Mouse (Mus musculus) MEL (cell line): ENCODE results near the gene Fyb. TPM values are rescaled to one million over a fixed set of nuclear protein-coding genes. Genes with fewer than 3 reads are reported as not detected.
A peak's percentile ranks its signal among the peaks of the same experiment; 100 is the strongest.

Experiments used
- DNase-seq: peaks from one replicate; pipeline ENCODE4 v3.0.0; 2011; ENCODE audit warnings: low read depth, low spot score
- H3K27ac ChIP-seq: 2 replicates; pipeline ENCODE4 v1.5.1; 2012; ENCODE audit warnings: low read depth, mild to moderate bottlenecking, control low read depth, low read length, moderate library complexity; ENCODE audit not compliant: control insufficient read depth
- H3K27me3 ChIP-seq, 2 experiments: fragments of 150-350 bp in 1 of 2; sonication (generic) in 1 of 2; 2 replicates each; pipeline ENCODE4 v1.6.1; 2012; ENCODE audit warnings: low read length in 2 of 2, mild to moderate bottlenecking in 2 of 2, improper control_type of control experiment in 1 of 2, moderate library complexity in 1 of 2; ENCODE audit not compliant: insufficient read depth in 2 of 2, control insufficient read depth in 1 of 2
- H3K36me3 ChIP-seq, 2 experiments: 2 replicates each; pipeline ENCODE4 v1.6.1; 2012 to 2014; ENCODE audit warnings: low read length in 2 of 2, improper control_type of control experiment in 1 of 2, inconsistent platforms in 1 of 2, mild to moderate bottlenecking in 1 of 2; ENCODE audit not compliant: insufficient read depth in 2 of 2, control insufficient read depth in 1 of 2
- H3K4me1 ChIP-seq, 2 experiments: fragments of 150-350 bp in 1 of 2; sonication (generic) in 1 of 2; 2 replicates each; pipeline ENCODE4 v1.6.1; 2012; ENCODE audit warnings: low read length in 2 of 2, improper control_type of control experiment in 1 of 2, mild to moderate bottlenecking in 1 of 2; ENCODE audit not compliant: insufficient read depth in 2 of 2, control insufficient read depth in 1 of 2
- H3K4me3 ChIP-seq, 2 experiments: fragments of 150-350 bp in 1 of 2; sonication (generic) in 1 of 2; 2 replicates each; pipeline ENCODE4 v1.5.1; 2012; ENCODE audit warnings: low read depth in 2 of 2, low read length in 2 of 2, mild to moderate bottlenecking in 2 of 2, moderate library complexity in 2 of 2, control low read depth in 1 of 2, improper control_type of control experiment in 1 of 2; ENCODE audit not compliant: control insufficient read depth in 1 of 2, insufficient read depth in 1 of 2
- H3K79me2 ChIP-seq: 2 replicates; pipeline ENCODE4 v1.6.1; 2012; ENCODE audit warnings: mild to moderate bottlenecking, low read length, moderate library complexity; ENCODE audit not compliant: control insufficient read depth, poor library complexity, insufficient read depth
- H3K9ac ChIP-seq: 2 replicates; pipeline ENCODE4 v1.6.1; 2012; ENCODE audit warnings: low read depth, mild to moderate bottlenecking, control low read depth, low read length, moderate library complexity; ENCODE audit not compliant: control insufficient read depth, poor library complexity, severe bottlenecking
- H3K9me3 ChIP-seq: fragments of 150-350 bp; sonication (generic); replicated peaks from 2 replicates; pipeline ENCODE4 v1.6.1; 2012; ENCODE audit warnings: mild to moderate bottlenecking, low read length, improper control_type of control experiment, moderate library complexity; ENCODE audit not compliant: insufficient read depth
- BHLHE40 ChIP-seq: IDR thresholded peaks from 2 replicates; pipeline ENCODE4 v1.6.1; 2012; ENCODE audit warnings: low read depth, mild to moderate bottlenecking, inconsistent platforms, low read length, improper control_type of control experiment, borderline replicate concordance
- CHD1 ChIP-seq: IDR thresholded peaks from 2 replicates; pipeline ENCODE4 v1.6.1; 2012; ENCODE audit warnings: low read depth, mild to moderate bottlenecking, inconsistent platforms, low read length, improper control_type of control experiment
- E2F4 ChIP-seq: IDR thresholded peaks from 2 replicates; pipeline ENCODE4 v1.6.1; 2011; ENCODE audit warnings: low read depth, low read length, improper control_type of control experiment, borderline replicate concordance
- ELF1 ChIP-seq: IDR thresholded peaks from 2 replicates; pipeline ENCODE4 v1.6.1; 2014; ENCODE audit warnings: low read depth, mild to moderate bottlenecking, inconsistent platforms, low read length, improper control_type of control experiment, moderate library complexity
- EP300 ChIP-seq, 2 experiments: IDR thresholded peaks; 2 replicates each; pipeline ENCODE4 v1.6.1; 2011; ENCODE audit warnings: improper control_type of control experiment in 2 of 2, low read length in 2 of 2, low read depth in 1 of 2, mild to moderate bottlenecking in 1 of 2
- GABPA ChIP-seq: IDR thresholded peaks from 2 replicates; pipeline ENCODE4 v1.6.1; 2012; ENCODE audit warnings: low read depth, mild to moderate bottlenecking, inconsistent platforms, low read length, improper control_type of control experiment, moderate library complexity
- HCFC1 ChIP-seq: IDR thresholded peaks from 2 replicates; pipeline ENCODE4 v1.6.1; 2012; ENCODE audit warnings: low read depth, mild to moderate bottlenecking, inconsistent platforms, low read length, improper control_type of control experiment, moderate library complexity
- KAT2A ChIP-seq: conservative IDR thresholded peaks from 2 replicates; pipeline ENCODE4 v1.6.1; 2012; ENCODE audit warnings: low read depth, low read length, improper control_type of control experiment, inconsistent platforms
- MYB ChIP-seq: IDR thresholded peaks from 2 replicates; pipeline ENCODE4 v1.6.1; 2011; ENCODE audit warnings: mild to moderate bottlenecking, low read depth, low read length, improper control_type of control experiment
- MYC ChIP-seq: IDR thresholded peaks from 2 replicates; pipeline ENCODE4 v1.6.1; 2011; ENCODE audit warnings: low read depth, mild to moderate bottlenecking, low read length, improper control_type of control experiment, moderate library complexity
- POLR2A ChIP-seq, 2 experiments: IDR thresholded peaks; 2 replicates each; pipeline ENCODE4 v1.6.1; 2011 to 2012; ENCODE audit warnings: low read length in 2 of 2, mild to moderate bottlenecking in 2 of 2, control low read depth in 1 of 2, improper control_type of control experiment in 1 of 2, low read depth in 1 of 2, moderate library complexity in 1 of 2; ENCODE audit not compliant: control insufficient read depth in 1 of 2, insufficient read depth in 1 of 2, poor library complexity in 1 of 2
- POLR2AphosphoS2 ChIP-seq: IDR thresholded peaks from 2 replicates; pipeline ENCODE4 v1.6.1; 2011; ENCODE audit warnings: low read length, improper control_type of control experiment
- POLR2AphosphoS5 ChIP-seq: IDR thresholded peaks from 2 replicates; pipeline ENCODE4 v1.6.1; 2012; ENCODE audit warnings: low read depth, borderline replicate concordance, mild to moderate bottlenecking, inconsistent platforms, low read length, moderate library complexity, mixed read lengths
- RAD21 ChIP-seq: IDR thresholded peaks from 2 replicates; pipeline ENCODE4 v1.6.1; 2011; ENCODE audit warnings: mild to moderate bottlenecking, low read depth, low read length, improper control_type of control experiment
- RCOR1 ChIP-seq: IDR thresholded peaks from 2 replicates; pipeline ENCODE4 v1.6.1; 2012; ENCODE audit warnings: low read depth, mild to moderate bottlenecking, inconsistent platforms, low read length, improper control_type of control experiment
- SMC3 ChIP-seq: IDR thresholded peaks from 2 replicates; pipeline ENCODE4 v1.6.1; 2011; ENCODE audit warnings: low read depth, low read length, improper control_type of control experiment
- TAL1 ChIP-seq: IDR thresholded peaks from 2 replicates; pipeline ENCODE4 v1.6.1; 2012; ENCODE audit warnings: mild to moderate bottlenecking, inconsistent platforms, low read length, moderate library complexity, mixed read lengths
- USF2 ChIP-seq, 2 experiments: IDR thresholded peaks; 2 replicates each; pipeline ENCODE4 v1.6.1; 2011 to 2012; ENCODE audit warnings: improper control_type of control experiment in 2 of 2, low read length in 2 of 2, borderline replicate concordance in 1 of 2, inconsistent platforms in 1 of 2, low read depth in 1 of 2, mild to moderate bottlenecking in 1 of 2; ENCODE audit not compliant: insufficient read depth in 1 of 2
- ZMIZ1 ChIP-seq: IDR thresholded peaks from 2 replicates; pipeline ENCODE4 v1.6.1; 2012; ENCODE audit warnings: low read depth, mild to moderate bottlenecking, inconsistent platforms, low read length, improper control_type of control experiment, moderate library complexity
- ZNF384 ChIP-seq: IDR thresholded peaks from 2 replicates; pipeline ENCODE4 v1.6.1; 2012; ENCODE audit warnings: low read depth, mild to moderate bottlenecking, inconsistent platforms, low read length, improper control_type of control experiment
- polyA plus RNA-seq, 2 experiments: library from polyadenylated mRNA; stranded (reverse) in 1 of 2; unstranded in 1 of 2; fragments of >175 nt in 1 of 2; fragments of >200 nt in 1 of 2; gene quantifications; 2 replicates each; pipeline versions ENCODE4 v1.2.1 to v1.2.4; 2012; ENCODE audit warnings: low replicate concordance in 2 of 2, low read depth in 1 of 2; ENCODE audit not compliant: insufficient read length in 2 of 2, insufficient read depth in 1 of 2, missing spikeins in 1 of 2
- total RNA-seq: library from RNA; depleted of rRNA; stranded (reverse); fragments of 300-350 nt; gene quantifications from 2 replicates; pipeline ENCODE4 v1.2.3, GENCODE M21; 2012

Fyb gene
- total and polyA plus RNA-seq, 3 experiments: 175 to 208 TPM; not detected in 1

DNA sequence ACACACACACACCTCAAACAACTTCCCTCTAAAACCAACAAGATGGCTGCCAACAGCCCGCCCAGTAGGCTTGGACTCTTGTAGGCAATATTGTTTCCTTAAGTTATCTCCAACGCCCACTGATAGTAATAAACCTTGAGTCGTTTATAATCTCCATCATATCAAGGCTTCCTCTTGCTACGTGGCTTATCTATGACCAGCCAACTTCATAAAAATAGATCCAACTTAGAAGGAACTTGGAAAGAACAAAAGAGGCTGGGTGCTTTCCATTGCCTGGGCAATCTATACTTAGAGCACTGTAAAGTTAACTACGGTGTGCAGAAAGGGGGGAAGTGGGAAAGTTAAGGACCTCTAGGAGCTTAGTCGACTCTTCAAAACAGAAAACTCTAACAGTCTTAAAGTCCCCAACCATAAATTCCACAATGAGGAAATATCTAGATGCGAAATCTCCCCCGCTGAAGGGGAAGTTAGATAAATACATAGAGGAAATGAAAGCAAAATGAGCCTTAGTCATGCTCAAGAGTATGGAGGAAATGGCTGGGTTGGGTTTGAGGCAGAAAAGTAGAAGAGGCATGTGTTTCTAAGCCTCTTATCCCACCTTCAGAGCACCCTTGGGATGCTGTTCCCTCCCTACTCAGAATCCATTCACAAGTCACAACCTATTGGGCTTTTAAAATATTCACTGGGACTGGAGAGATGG, 101.0 kb downstream of the Fyb start (continued):
- TF ChIP-seq USF2 (IDR thresholded peaks at IDR 0.05; ENCODE audit: borderline replicate concordance in 1 of 2, insufficient read depth in 1 of 2, low read depth in 1 of 2, low read length in 2 of 2) (no peak), RCOR1 (peak; percentile 77), ELF1 (no peak), POLR2A (IDR thresholded peaks at IDR 0.05; ENCODE audit: control insufficient read depth in 1 of 2, insufficient read depth in 1 of 2, low read depth in 1 of 2, low read length in 2 of 2, poor library complexity in 1 of 2) (0 out of 4 replicates have a peak, but pooled peaks of 1 of the 2 experiments have one; percentile 25), RAD21 (no peak), POLR2AphosphoS5 (no peak), GABPA (no peak), POLR2AphosphoS2 (no peak), BHLHE40 (0 out of 2 replicates have a peak, but pooled peaks have one; percentile 14), EP300 (IDR thresholded peaks at IDR 0.05; ENCODE audit: low read depth in 1 of 2, low read length in 2 of 2) (peak; percentile 87 to 88), MYB (no peak), ZMIZ1 (no peak), CHD1 (no peak), ZNF384 (no peak), SMC3 (no peak), E2F4 (peak; percentile 65; the same call in 1 of the 2 replicates), HCFC1 (peak; percentile 55; the same call in 1 of the 2 replicates), MYC (no peak)

DNA sequence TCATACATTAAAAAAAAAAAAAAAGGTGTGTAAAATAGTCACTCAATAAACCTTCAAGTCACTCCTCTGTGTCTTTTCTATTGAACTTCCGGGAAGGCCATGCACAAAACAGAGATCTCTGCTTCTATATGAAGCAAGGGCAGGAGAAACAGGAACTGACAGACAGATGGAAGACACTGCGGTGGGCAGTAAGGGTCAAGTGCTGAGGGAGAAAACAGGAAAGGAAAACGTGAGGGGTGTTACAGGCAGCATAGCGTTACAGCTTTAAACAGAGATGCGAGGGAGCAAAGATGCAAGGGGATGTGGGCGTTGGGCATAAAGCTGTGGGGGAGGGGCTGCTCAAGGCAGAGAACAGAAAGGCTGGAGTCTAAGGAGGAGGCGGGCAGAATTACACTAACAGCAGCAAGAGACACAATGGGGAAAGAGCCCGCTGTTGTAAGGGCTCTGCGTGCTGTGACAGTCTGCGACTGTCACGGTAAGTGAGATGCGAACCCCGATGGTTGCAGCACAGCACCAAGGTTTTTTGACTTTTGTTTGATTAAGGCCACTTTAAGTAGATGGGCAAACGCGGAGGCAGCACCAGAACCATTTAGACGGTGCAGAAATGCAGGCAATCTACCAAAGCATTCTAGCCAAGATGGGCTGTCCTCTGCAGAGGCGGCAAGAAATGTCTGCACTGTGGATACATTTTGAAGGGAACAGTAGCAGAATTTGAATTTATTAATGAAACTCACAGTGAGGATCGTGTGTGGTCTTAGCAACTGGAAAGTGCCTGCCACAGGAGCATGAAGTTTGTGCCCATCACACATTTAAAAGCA, 101.9 kb downstream of the Fyb start:
- DNase-seq: peak; percentile 37
- Histone ChIP-seq H3K9ac (peak overlapping the region; percentile 6; the same call in 1 of the 2 replicates), H3K4me1 (peaks cover 11 to 35% of the 10 kb centered on the region in 2 experiments), H3K27ac (peak overlapping the region; percentile 86), H3K4me3 (no peak overlapping the region), H3K36me3 (peaks cover 0 to 46% of the 10 kb centered on the region in 2 experiments; a peak in 2 of 4 replicates), H3K9me3 (no peaks in the 10 kb centered on the region), H3K79me2 (no peaks in the 10 kb centered on the region), H3K27me3 (no peaks in the 10 kb centered on the region)
- TF ChIP-seq KAT2A (no peak), ZNF384 (0 out of 2 replicates have a peak, but pooled peaks have one; percentile 20), TAL1 (no peak)
